In the genomic region with DNA sequence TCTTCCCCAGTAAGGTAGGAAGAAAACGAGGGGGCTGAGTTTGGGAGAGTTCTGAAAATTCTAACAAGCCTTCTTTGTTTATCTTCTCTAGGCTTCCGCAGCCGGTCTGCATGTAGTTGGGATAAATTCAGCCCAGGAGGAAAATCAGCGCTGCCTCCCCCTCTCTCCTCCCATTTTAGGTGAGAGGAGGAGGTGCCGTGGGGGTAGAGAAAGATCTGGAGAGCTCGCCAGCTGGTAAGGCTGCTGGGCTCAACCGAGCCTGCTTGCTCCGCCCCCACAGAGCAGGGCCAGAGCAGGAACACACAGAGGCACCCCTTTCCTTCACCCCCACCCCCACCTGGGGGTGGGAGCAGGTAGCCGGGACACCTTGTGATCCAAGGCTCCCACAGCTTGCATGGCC, we compare ENCODE assay signal across 8 mouse cellular contexts. TPM values are rescaled to one million over a fixed set of nuclear protein-coding genes. Genes with fewer than 3 reads are reported as not detected.
DNase-seq lines count a peak whose midpoint lies in the region; ATAC-seq and TF ChIP-seq lines count a peak whose summit lies in the region.

No protein-coding gene starts in this region.

- intact Hi-C loops in left cerebral cortex, adult 2 months (cut with DNase I), result loop anchor here (2.0 kb wide), 1 partner anchor 100 kb away; no protein-coding TSS in a partner anchor

- no peaks in the 10 kb centered on the region for H3K36me3 ChIP-seq in midbrain, embryonic 11.5 days (ENCODE audit: control insufficient read depth, insufficient read depth, low read length)
- no peaks in the 10 kb centered on the region for H3K36me3 ChIP-seq in midbrain, embryonic 13.5 days

- no peak for ATAC-seq in midbrain, embryonic 11.5 days (ENCODE audit: low FRiP score)
- no peak for ATAC-seq in midbrain, embryonic 13.5 days
- no peak for ATAC-seq in inflammation-experienced regulatory T-cells, adult 6 months

- H3K9ac ChIP-seq in midbrain, embryonic 11.5 days (ENCODE audit: low read length), result no peak overlapping the region
- H3K9ac ChIP-seq in midbrain, embryonic 13.5 days (replicated peaks), result no peak overlapping the region

- no peaks in the 10 kb centered on the region for H3K4me1 ChIP-seq in midbrain, embryonic 11.5 days (ENCODE audit: control insufficient read depth, insufficient read depth, low read length)
- H3K4me1 ChIP-seq in midbrain, embryonic 13.5 days (replicated peaks), result no peaks in the 10 kb centered on the region
- H3K4me1 ChIP-seq in olfactory bulb, adult 2 months (ENCODE audit: control insufficient read depth, insufficient read depth, low read length), result peaks cover 34% of the 10 kb centered on the region

- H3K4me3 ChIP-seq in midbrain, embryonic 11.5 days (ENCODE audit: low read depth, low read length), result no peak overlapping the region
- H3K4me3 ChIP-seq in midbrain, embryonic 13.5 days (replicated peaks), result no peak overlapping the region
- no peak overlapping the region; the same call in 1 of the 2 replicates for H3K4me3 ChIP-seq in left cerebral cortex, adult 2 months
- no peak overlapping the region for H3K4me3 ChIP-seq in olfactory bulb, adult 2 months (ENCODE audit: insufficient read depth, low read depth, low read length)

- H3K9me3 ChIP-seq in midbrain, embryonic 11.5 days (ENCODE audit: control insufficient read depth, low read length), result no peaks in the 10 kb centered on the region
- no peaks in the 10 kb centered on the region for H3K9me3 ChIP-seq in midbrain, embryonic 13.5 days

- DNase-seq in midbrain, embryonic 11.5 days (ENCODE audit: low spot score, missing footprints), result peak; percentile 81
- peak; percentile 60 to 81 for DNase-seq in frontal cortex, postnatal 10 days (ENCODE audit: low spot score in 2 of 2)
- peak; percentile 82 to 83 for DNase-seq in left cerebral cortex, adult 2 months (ENCODE audit: extremely low spot score in 1 of 2, low spot score in 2 of 2)
- DNase-seq in adrenal gland, postnatal 36 days, result no peak
- DNase-seq in cerebellum, adult 18-20 months, result no peak

- TF ChIP-seq CTCF in left cerebral cortex, adult 2 months (IDR thresholded peaks at IDR 0.05), result no peak
- no peak for TF ChIP-seq CTCF in olfactory bulb, adult 2 months (IDR thresholded peaks at IDR 0.05; ENCODE audit: insufficient read depth, low read depth, low read length)

- TF ChIP-seq POLR2A in olfactory bulb, adult 2 months (IDR thresholded peaks at IDR 0.05; ENCODE audit: insufficient read depth, low read depth, low read length), result no peak

- no peak overlapping the region for H3K4me2 ChIP-seq in midbrain, embryonic 11.5 days
- H3K4me2 ChIP-seq in midbrain, embryonic 13.5 days (replicated peaks), result no peak overlapping the region

- WGBS in midbrain, embryonic 11.5 days, result 36% methylated on average over 9 of the region's 9 CpGs
- WGBS in midbrain, embryonic 13.5 days, result 34% methylated on average over 9 of the region's 9 CpGs
- 8% methylated on average over 9 of the region's 9 CpGs for WGBS in olfactory bulb, adult 2 months

- H3K27ac ChIP-seq in midbrain, embryonic 11.5 days (ENCODE audit: low read depth, low read length), result no peak overlapping the region
- no peak overlapping the region for H3K27ac ChIP-seq in midbrain, embryonic 13.5 days
- H3K27ac ChIP-seq in left cerebral cortex, adult 2 months, result peak overlapping the region; percentile 91
- H3K27ac ChIP-seq in olfactory bulb, adult 2 months (ENCODE audit: insufficient read depth, low read depth, low read length), result peak overlapping the region; percentile 74

- H3K27me3 ChIP-seq in midbrain, embryonic 11.5 days (ENCODE audit: control insufficient read depth, insufficient read depth, low read length), result no peaks in the 10 kb centered on the region
- H3K27me3 ChIP-seq in midbrain, embryonic 13.5 days, result no peaks in the 10 kb centered on the region

RNA-seq across cellular contexts. Expression of a gene that starts 16.6 kb away (rescaled TPM):
- polyA plus RNA-seq in midbrain, embryonic 11.5 days (2014; fragmentation: Nextera tagmentation; extraction: Ambion mirVana), result 0.25 TPM in 2 replicates
- polyA plus RNA-seq in midbrain, embryonic 13.5 days (2015; fragmentation: Nextera tagmentation; extraction: Ambion mirVana), result 0.12 TPM in 2 replicates
- under 1 TPM; 0.12 to 0.25 TPM for total RNA-seq in left cerebral cortex, adult 2 months (2021)
- not detected in 2 replicates for polyA plus RNA-seq in olfactory bulb, adult 2 months (2012; ENCODE audit: insufficient read depth, insufficient read length, low replicate concordance, missing spikeins)
- not detected for total RNA-seq in adrenal gland, postnatal 36 days (2021)
- not detected for polyA plus RNA-seq in inflammation-experienced regulatory T-cells, adult 6 months (2017; shearing (Covaris generic))

Comparison
In these comparisons a context has a peak if more than half of its experiments do, and no peak if none do; other contexts are left out.
1. DNase-seq: peak in midbrain, embryonic 11.5 days (single experiment), frontal cortex, postnatal 10 days (2 of 2) and left cerebral cortex, adult 2 months (2 of 2); none in adrenal gland, postnatal 36 days (0 of 2) and cerebellum, adult 18-20 months (0 of 2).
2. H3K27ac ChIP-seq: peak in left cerebral cortex, adult 2 months (single experiment) and olfactory bulb, adult 2 months (single experiment); none in midbrain, embryonic 11.5 days (single experiment) and midbrain, embryonic 13.5 days (single experiment).